Mouse (Mus musculus): ENCODE measurements around the gene Cebpb.

- TF ChIP-seq TAL1 (IDR thresholded peaks at IDR 0.05; ENCODE audit: low read length) (no peak), GATA1 (IDR thresholded peaks at IDR 0.05; ENCODE audit: low read length) (no peak)
These were observed 21.9 kb downstream of the Cebpb start for GRCm38 (mm10) chr2:167710574-167710973.

Data from erythroblast, embryonic 14.5 days (primary cell).